Mouse (Mus musculus) CH12.LX (cell line): Measurements from ENCODE around the gene Gm20671. TPM values are rescaled to one million over a fixed set of nuclear protein-coding genes. Genes with fewer than 3 reads are reported as not detected.
"Not testable (repeated sequence)": the region's sequence is repeated elsewhere in the genome, so short reads cannot be mapped to it uniquely, and the experiment has no call there.

Source experiments
- DNase-seq: peaks from one replicate; pipeline ENCODE4 v3.0.0-alpha.2; 2013; ENCODE audit errors: extremely low read depth
- H3K27ac ChIP-seq: 2 replicates; pipeline ENCODE4 v1.5.1; 2012; ENCODE audit warnings: low read depth, mild to moderate bottlenecking, control low read depth, moderate library complexity; ENCODE audit not compliant: insufficient read depth
- H3K27me3 ChIP-seq: replicated peaks from 2 replicates; pipeline ENCODE3; 2012; ENCODE audit warnings: inconsistent platforms
- H3K36me3 ChIP-seq, 2 experiments: replicated peaks in 1 of 2; 2 replicates each; pipeline versions ENCODE3 to v1.6.1; 2012; ENCODE audit warnings: inconsistent platforms in 1 of 2, low read length in 1 of 2, mild to moderate bottlenecking in 1 of 2, mixed read lengths in 1 of 2, moderate library complexity in 1 of 2; ENCODE audit not compliant: control insufficient read depth in 1 of 2, insufficient read depth in 1 of 2
- H3K4me1 ChIP-seq, 2 experiments: 2 replicates each; pipeline ENCODE4 v1.6.1; 2012; ENCODE audit warnings: inconsistent platforms in 1 of 2, moderate library complexity in 1 of 2; ENCODE audit not compliant: insufficient read depth in 2 of 2, control insufficient read depth in 1 of 2
- H3K4me2 ChIP-seq: 2 replicates; pipeline ENCODE4 v1.6.1; 2012; ENCODE audit warnings: low read depth, mild to moderate bottlenecking, control low read depth; ENCODE audit not compliant: poor library complexity, insufficient read depth, severe bottlenecking
- H3K4me3 ChIP-seq, 3 experiments: fragments of 150-350 bp in 1 of 3; sonication (generic) in 1 of 3; replicated peaks in 1 of 3; 2 replicates each; pipeline versions ENCODE3 to v1.5.1; 2011 to 2012; ENCODE audit warnings: low read depth in 2 of 3, low read length in 2 of 3, mild to moderate bottlenecking in 2 of 3, moderate library complexity in 2 of 3, control low read depth in 1 of 3, improper control_type of control experiment in 1 of 3, inconsistent platforms in 1 of 3, mixed read lengths in 1 of 3; ENCODE audit not compliant: poor library complexity in 1 of 3
- H3K79me2 ChIP-seq: replicated peaks from 2 replicates; pipeline ENCODE4 v1.6.1; 2012; ENCODE audit warnings: mild to moderate bottlenecking, moderate library complexity; ENCODE audit not compliant: control insufficient read depth, poor library complexity, insufficient read depth, severe bottlenecking; ENCODE audit errors: extremely low read depth
- H3K9ac ChIP-seq: 2 replicates; pipeline ENCODE4 v1.6.1; 2012; ENCODE audit warnings: low read depth, mild to moderate bottlenecking, control low read depth, moderate library complexity; ENCODE audit not compliant: insufficient read depth
- H3K9me3 ChIP-seq: replicated peaks from 2 replicates; pipeline ENCODE3; 2012; ENCODE audit warnings: low read length, inconsistent platforms, mixed read lengths
- CHD1 ChIP-seq: IDR thresholded peaks from 2 replicates; pipeline ENCODE4 v1.6.1; 2012; ENCODE audit warnings: low read depth, low read length, improper control_type of control experiment, inconsistent platforms
- CTCF ChIP-seq, 2 experiments: IDR thresholded peaks in 1 of 2; conservative IDR thresholded peaks in 1 of 2; 2 replicates each; pipeline ENCODE4 v1.5.1; 2011 to 2012; ENCODE audit warnings: low read depth in 2 of 2, low read length in 2 of 2, improper control_type of control experiment in 1 of 2, inconsistent platforms in 1 of 2, mild to moderate bottlenecking in 1 of 2, moderate library complexity in 1 of 2
- ETS1 ChIP-seq: conservative IDR thresholded peaks from 2 replicates; pipeline ENCODE4 v1.6.1; 2012; ENCODE audit warnings: low read depth, mild to moderate bottlenecking, inconsistent platforms, low read length, improper control_type of control experiment, moderate library complexity
- IRF4 ChIP-seq: IDR thresholded peaks from 2 replicates; pipeline ENCODE4 v1.6.1; 2014; ENCODE audit warnings: low read depth, mild to moderate bottlenecking, inconsistent platforms, low read length, improper control_type of control experiment
- MAX ChIP-seq: IDR thresholded peaks from 2 replicates; pipeline ENCODE4 v1.6.1; 2011; ENCODE audit warnings: low read length, improper control_type of control experiment
- MEF2A ChIP-seq: IDR thresholded peaks from 2 replicates; pipeline ENCODE4 v1.6.1; 2014; ENCODE audit warnings: low read depth, mild to moderate bottlenecking, inconsistent platforms, low read length, improper control_type of control experiment, borderline replicate concordance
- MYC ChIP-seq: IDR thresholded peaks from 2 replicates; pipeline ENCODE4 v1.6.1; 2011; ENCODE audit warnings: low read depth, mild to moderate bottlenecking, improper control_type of control experiment, low read length
- NELFE ChIP-seq: IDR thresholded peaks from 2 replicates; pipeline ENCODE4 v1.6.1; 2011; ENCODE audit warnings: low read depth, low read length, improper control_type of control experiment
- NRF1 ChIP-seq: IDR thresholded peaks from 2 replicates; pipeline ENCODE4 v1.6.1; 2014; ENCODE audit warnings: low read depth, mild to moderate bottlenecking, inconsistent platforms, low read length, improper control_type of control experiment, moderate library complexity
- PAX5 ChIP-seq: IDR thresholded peaks from 2 replicates; pipeline ENCODE4 v1.6.1; 2012; ENCODE audit warnings: low read length, inconsistent platforms, mixed read lengths
- POLR2A ChIP-seq: IDR thresholded peaks from 2 replicates; pipeline ENCODE4 v1.6.1; 2011; ENCODE audit warnings: low read depth, mild to moderate bottlenecking, improper control_type of control experiment, low read length
- RCOR1 ChIP-seq: conservative IDR thresholded peaks from 2 replicates; pipeline ENCODE4 v1.6.1; 2012; ENCODE audit warnings: low read depth, mild to moderate bottlenecking, inconsistent platforms, low read length, improper control_type of control experiment
- USF2 ChIP-seq: conservative IDR thresholded peaks from 2 replicates; pipeline ENCODE4 v1.6.1; 2011; ENCODE audit warnings: low read depth, low read length, improper control_type of control experiment
- ZMIZ1 ChIP-seq: IDR thresholded peaks from 2 replicates; pipeline ENCODE4 v1.6.1; 2012; ENCODE audit warnings: low read depth, mild to moderate bottlenecking, inconsistent platforms, low read length, improper control_type of control experiment
- dilution Hi-C: fragments of 300-500 bp; cut with MboI; formaldehyde crosslinking; loops from 2 replicates; pipeline ENCODE4 v1.14.3; 2020; ENCODE audit warnings: low sequenced_read_pairs; ENCODE audit not compliant: extremely low pct_unique_long_range_greater_than_20kb, extremely low pct_ligation_motif_present
- in situ Hi-C: fragments of 300-500 bp; cut with MboI; formaldehyde crosslinking; loops from 3 replicates; pipeline ENCODE4 v1.14.3; 2019; ENCODE audit warnings: low sequenced_read_pairs, low pct_ligation_motif_present, low pct_unique_long_range_greater_than_20kb, mixed read lengths
- polyA plus RNA-seq: library from polyadenylated mRNA; unstranded; fragments of >175 nt; gene quantifications from 2 replicates; pipeline ENCODE4 v1.2.1, GENCODE M21; 2012; ENCODE audit warnings: low read depth; ENCODE audit not compliant: insufficient read length
- total RNA-seq, 2 experiments: library from RNA; depleted of rRNA; stranded (reverse); fragments of 300-350 nt in 1 of 2; fragments of >200 nt in 1 of 2; gene quantifications; 2 replicates each; pipeline ENCODE4 v1.2.3; 2012 to 2014

Gene Gm20671
- total and polyA plus RNA-seq, 3 experiments, result 0.81 TPM; not detected in 2

- TF ChIP-seq ZMIZ1, result no peak
- peak; percentile 41; the same call in 1 of the 2 replicates for TF ChIP-seq POLR2A
- no peak for TF ChIP-seq MEF2A
- TF ChIP-seq MAX, result no peak
- TF ChIP-seq ETS1, result no peak
- no peak for TF ChIP-seq USF2
- TF ChIP-seq IRF4, result peak; percentile 19; the same call in 1 of the 2 replicates
Observed at GRCm38 (mm10) chr5:32745705-32746655, 80.9 kb downstream of the Gm20671 start (continued).

- H3K79me2 ChIP-seq, result no peaks in the 10 kb centered on the region; the same call in 1 of the 2 replicates
- no peak overlapping the region for H3K4me3 ChIP-seq
- H3K27ac ChIP-seq, result no peak overlapping the region
- in situ Hi-C loops (no loop called here), dilution Hi-C loops (no loop called here)
- TF ChIP-seq PAX5 (no peak), CHD1 (no peak), RCOR1 (no peak), CTCF (conservative IDR thresholded peaks at IDR 0.05 in 1 of 2, IDR thresholded peaks at IDR 0.05 in 1 of 2; ENCODE audit: low read depth in 2 of 2, low read length in 2 of 2) (peak in 1 of 2 experiments; percentile 2; a peak in 1 of 4 replicates), MYC (no peak), ETS1 (no peak), NRF1 (no peak), NELFE (no peak)
- no peak overlapping the region for H3K9ac ChIP-seq
- DNase-seq, result no peak
- no peak overlapping the region for H3K4me2 ChIP-seq
- no peaks in the 10 kb centered on the region for H3K9me3 ChIP-seq
- peaks cover 10 to 40% of the 10 kb centered on the region in 2 experiments for H3K4me1 ChIP-seq
- H3K36me3 ChIP-seq, result peaks cover 11 to 69% of the 10 kb centered on the region in 2 experiments
- H3K27me3 ChIP-seq, result no peaks in the 10 kb centered on the region
Observed at GRCm38 (mm10) chr5:32742149-32742548, 84.8 kb downstream of the Gm20671 start.

DNA sequence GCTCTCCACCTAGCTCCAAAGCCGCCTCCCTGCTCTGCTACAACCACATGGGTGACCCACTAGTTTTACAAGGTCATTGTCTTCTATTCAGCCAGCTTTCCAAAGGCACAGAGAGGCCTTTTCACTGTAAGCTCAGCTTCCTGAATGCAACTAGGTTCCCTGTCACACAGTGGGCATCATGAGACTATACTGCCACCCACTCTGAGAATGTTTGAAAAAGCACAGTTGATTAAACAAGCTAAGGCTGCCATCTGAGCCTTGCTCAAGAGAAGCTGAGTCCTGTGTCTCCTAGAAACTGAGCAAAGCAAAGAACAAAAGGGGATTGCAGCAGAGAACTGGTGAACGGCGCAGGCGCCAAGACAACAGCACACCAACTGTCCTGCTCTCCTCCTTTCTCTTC, 85.5 kb downstream of the Gm20671 start:
- H3K9ac ChIP-seq, H3K27me3 ChIP-seq, H3K9me3 ChIP-seq, H3K27ac ChIP-seq, H3K79me2 ChIP-seq, H3K4me3 ChIP-seq, H3K4me2 ChIP-seq, dilution Hi-C loops, DNase-seq, in situ Hi-C loops: not testable (repeated sequence)
- Histone ChIP-seq H3K4me1 (peaks cover 9 to 33% of the 10 kb centered on the region in 2 experiments; a peak in 3 of 4 replicates), H3K36me3 (peaks cover 15 to 77% of the 10 kb centered on the region in 2 experiments)

DNA sequence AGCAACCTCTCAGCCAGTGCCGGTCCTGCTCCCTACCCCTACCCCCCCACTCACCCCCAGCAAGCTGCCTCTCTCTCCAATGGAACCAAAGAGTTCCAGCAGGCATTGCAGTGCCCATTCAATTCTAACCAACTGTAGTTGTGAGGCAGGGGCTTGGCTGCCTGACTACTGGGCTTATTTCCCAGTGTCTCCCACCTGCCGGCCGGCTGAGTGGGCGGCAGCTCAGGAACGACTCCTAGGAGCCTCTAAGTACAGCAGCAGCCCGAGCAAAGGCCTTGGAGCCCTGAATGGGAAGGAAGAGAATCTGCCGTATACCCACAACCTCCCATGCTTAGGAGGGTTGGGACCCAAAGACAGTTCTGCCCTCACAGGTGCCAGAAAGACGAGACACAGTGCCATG, 86.1 kb downstream of the Gm20671 start:
- H3K9me3 ChIP-seq, in situ Hi-C loops, H3K4me2 ChIP-seq, dilution Hi-C loops, H3K27me3 ChIP-seq, DNase-seq, H3K79me2 ChIP-seq, H3K9ac ChIP-seq, H3K4me3 ChIP-seq, H3K27ac ChIP-seq: not testable (repeated sequence)
- Histone ChIP-seq H3K4me1 (peaks cover 9 to 33% of the 10 kb centered on the region in 2 experiments; a peak in 3 of 4 replicates), H3K36me3 (peaks cover 18 to 82% of the 10 kb centered on the region in 2 experiments)
